Mouse (Mus musculus): ENCODE results near the gene Hs3st4.

DNA sequence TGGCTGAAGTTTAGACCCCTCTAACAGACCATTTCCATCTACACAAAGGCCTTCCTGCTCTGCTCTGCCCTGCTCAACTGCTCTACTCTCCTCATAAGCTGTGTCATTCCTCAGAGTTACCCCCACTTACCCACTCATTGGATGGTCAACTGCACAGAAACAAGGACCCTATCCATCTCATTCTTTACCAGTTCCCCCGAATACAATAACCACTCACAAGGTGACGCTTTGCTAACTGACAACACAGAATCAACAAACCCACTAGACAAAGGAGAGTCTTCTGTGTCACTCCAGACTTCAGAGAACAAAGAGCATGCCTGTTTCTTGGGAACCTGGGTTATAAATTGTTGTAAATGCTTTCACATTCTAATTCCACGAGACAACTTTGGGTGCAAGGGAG is 9.5 kb downstream of the Hs3st4 start:
- TF ChIP-seq CTCF (IDR thresholded peaks at IDR 0.05; ENCODE audit: low read depth) (no peak), EP300 (optimal IDR thresholded peaks at IDR 0.05) (no peak)
